Mouse (Mus musculus) c-Kit-positive CD71-positive TER-119-negative erythroid progenitor cells, embryonic 14.5 days (primary cell): Measurements from ENCODE around the gene Stxbp5.
"Not testable (repeated sequence)": the region's sequence is repeated elsewhere in the genome, so short reads cannot be mapped to it uniquely, and the experiment has no call there.

Experiments used
- DNase-seq: peaks from one replicate; pipeline ENCODE4 v3.0.0-alpha.2; 2013; ENCODE audit warnings: low read depth

Stxbp5 gene

DNA sequence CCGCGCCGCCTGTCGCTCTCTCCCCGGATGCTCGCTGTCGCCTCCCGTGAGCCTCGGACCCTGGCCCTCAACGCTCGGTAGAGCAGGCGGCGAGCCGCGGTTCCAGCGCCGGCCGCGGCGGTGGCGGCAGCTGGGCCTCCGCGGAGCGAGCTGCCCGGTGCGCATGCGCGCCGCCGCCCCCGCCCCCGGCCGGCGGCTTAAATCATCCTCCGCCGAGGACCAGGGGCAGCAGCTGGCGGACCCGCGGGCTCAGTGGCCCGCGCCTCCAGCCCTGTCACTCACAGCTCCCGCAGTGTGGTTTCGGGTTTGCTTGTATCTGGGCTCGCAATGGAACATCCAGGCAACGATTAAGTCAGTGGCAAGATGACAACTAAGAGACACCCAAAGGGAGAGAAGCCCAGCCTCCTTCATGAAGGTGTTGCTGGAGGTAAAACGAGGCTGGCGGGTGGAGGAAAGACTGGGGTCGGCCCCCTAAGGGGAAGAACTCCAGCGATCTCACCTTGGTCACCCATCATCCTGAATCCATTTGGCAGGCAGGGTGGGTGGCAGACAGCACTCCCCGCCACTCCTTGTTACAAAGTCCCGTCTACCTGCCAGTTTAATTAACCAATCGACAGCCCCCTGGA, at the start of gene Stxbp5:
Stxbp5 (minus strand) TSS at position 9 of the 626 bp plus-strand sequence.
- DNase-seq = peak; percentile 45

DNA sequence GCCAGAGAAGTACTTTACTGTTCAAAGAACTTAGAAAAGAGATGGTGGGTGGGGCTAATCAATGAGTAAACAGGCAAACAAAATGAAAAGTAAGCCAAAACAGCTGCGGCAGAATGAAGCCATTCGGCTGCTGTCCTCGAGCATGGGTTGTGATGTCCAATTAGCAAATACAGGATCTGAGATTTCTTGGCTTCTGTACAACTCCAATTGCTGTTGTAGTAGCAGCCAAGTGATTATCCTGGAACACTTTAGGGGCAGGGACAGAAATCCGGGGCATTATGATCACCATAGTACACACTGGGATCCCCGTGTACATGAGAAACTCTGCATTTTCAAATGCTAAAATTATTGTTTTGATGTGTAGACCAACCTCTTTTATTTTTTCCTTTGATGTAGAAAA, 11.5 kb upstream of the Stxbp5 start:
- no peak for DNase-seq

DNA sequence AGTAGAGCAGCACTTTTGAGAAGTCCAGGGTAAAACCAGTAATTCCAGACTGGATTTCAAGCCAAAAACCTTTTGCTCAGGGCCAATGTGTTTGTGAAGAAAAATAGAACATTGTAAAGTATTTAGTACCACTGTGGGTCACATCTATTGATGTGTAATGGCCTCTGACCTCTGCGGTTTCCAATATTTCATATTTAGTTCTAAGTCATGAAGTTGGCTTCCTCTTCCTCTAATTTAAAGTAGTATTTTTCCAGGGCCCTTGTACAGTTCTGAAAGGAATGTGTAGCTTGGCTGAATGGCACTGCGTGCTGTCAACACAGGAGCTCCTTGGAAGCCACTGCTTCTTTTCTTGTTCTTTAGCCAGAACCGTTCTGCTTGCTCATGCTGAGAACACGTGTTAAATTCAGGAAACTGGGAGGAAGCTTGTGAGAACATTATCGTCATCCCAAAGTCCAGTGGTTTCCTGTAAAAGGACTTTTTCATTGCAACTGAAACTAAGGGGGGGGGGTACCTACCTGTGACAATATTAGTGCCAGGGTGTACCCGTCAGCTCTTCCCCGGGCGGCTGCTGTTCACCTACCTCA, 7.1 kb upstream of the Stxbp5 start:
- no peak for DNase-seq

DNA sequence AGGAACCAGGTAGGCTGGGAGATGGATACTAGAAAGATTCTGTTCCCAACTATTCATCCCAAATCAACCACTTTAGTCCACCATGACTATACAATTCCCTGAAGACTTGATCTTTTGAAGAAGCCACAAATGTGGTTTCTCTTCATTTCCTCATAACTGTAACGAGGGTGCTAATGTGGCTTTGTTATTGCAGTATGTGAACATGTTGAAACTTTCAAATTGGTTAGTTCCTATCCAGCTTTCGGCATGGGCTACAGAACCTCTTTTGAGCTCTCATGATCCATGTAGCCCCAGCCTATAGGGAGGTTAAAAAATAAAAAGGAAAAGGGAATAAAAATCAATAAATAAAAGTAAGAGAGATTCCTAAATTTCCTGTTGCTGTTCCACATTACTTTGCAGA, 6.6 kb upstream of the Stxbp5 start:
- no peak for DNase-seq

DNA sequence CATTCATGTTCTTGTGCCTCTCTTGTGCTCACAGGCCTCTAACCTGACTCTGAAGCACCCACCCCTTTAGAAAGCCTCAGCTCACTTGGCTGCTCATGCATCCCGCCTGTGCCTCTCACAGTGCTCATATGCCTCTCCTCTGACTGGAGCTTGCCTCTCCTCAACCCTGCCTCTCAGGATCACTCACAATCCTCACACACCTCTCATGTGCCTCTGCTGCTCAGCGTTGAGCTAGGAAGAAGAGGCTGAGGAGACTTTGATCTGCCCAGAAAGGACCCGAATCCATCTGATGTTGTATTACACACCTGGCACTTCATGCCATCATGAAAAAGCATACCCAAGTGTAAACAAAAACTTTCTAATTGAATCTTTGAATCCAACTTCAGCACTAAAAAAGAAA, 5.3 kb upstream of the Stxbp5 start:
- DNase-seq = no peak

DNA sequence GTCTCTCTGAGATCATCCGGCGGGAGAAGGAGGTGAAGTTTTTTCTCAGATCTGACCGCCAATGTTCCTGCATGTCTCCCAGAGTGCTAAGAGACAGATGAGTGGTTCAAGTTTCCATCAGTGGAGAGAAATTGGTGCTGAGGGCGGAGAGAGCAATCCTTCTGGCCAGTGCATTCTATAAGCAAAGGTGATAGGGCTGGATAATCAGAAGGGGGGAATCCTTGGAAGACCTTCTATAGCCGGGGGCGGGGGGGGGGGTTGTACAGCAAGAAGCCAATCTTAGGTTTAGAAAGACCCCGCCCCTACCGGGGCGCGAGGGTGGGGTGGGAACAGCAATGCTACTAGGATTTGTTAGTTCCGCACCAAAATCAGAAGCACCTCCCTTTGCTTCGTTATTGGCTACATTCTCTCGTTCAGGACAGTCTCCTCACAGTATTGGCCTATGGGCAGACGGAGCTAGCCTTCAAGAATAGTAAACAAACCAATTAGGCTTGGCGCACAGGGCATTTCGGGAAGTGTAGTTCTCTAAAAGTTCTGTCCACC, 889 bp upstream of the Stxbp5 start:
- peak; percentile 88 for DNase-seq

DNA sequence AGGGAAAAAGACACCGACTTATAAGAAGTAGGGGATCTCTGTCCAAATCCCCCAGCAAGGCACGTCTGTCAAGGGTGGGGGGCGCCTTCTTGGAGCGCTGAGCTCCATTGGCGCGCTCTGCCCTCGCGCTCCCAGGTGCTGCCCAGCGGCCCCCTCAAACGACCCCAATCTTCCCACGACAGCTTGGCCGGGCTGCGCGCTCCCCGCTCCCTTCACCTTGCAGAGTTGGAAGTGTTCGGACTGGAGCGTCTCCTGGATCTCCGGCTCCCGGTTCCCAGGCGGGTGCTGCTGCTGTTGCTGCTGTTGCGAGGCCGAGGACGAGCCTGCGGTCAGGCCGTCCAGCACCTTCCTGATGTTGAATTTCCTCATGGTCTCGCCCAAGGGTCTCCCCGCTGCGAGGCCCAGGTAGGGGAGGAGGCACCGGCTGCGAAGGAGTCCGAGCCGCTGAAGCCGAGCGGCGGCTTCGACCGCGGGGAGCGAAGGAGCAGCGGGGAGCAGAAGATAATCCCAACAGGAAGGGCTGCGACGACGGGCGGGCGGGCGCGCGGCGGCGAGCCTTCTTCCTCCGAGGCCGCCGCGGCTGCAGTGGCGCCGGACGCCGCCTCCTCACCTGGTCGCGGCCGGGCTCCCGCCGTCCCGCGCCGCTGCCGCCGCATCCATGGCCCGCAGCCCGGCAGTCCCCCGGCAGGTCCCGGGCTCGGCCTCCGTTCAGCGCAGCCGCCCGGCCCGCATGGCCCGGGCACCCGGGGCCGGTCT, 386 bp downstream of the Stxbp5 start:
- peak; percentile 23 for DNase-seq

DNA sequence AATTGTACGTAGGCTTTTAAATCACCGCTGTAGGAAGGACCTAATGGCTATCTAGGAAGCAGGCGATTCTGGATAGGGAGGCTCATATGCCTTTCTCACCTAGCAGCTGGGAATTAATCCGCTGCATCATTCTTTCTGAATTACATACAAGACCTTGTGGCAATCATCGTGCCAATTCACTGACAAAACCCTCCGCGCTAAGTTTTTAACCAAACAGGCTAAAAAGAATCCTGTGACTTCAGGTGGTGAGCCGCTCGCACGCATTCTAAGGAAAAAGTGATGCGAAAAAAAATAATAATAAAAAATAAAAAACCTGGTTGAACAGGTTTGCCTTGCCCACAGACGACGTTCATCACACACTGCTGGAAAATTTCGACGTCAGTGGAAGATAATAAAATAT, 1.1 kb downstream of the Stxbp5 start:
- DNase-seq = peak; percentile 36

DNA sequence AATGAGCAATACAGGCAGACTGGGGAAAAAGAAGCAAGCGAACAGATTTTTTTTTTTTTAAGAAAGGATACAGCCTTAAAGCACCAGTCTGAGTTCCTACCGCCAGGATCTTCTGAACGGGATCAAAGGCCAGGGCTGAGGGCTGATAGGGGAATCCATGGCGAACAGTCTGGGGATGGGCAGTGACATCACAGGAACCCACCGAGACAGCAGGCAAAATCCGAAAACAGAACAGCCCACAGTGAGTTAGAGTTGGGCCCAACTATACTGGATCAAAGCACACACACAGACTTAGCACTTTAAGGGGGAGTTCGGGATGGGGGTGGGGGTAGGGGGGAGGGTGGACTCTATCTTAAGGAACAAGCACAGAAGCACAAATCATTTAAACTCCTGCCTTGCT, 1.8 kb downstream of the Stxbp5 start:
- no peak for DNase-seq

DNA sequence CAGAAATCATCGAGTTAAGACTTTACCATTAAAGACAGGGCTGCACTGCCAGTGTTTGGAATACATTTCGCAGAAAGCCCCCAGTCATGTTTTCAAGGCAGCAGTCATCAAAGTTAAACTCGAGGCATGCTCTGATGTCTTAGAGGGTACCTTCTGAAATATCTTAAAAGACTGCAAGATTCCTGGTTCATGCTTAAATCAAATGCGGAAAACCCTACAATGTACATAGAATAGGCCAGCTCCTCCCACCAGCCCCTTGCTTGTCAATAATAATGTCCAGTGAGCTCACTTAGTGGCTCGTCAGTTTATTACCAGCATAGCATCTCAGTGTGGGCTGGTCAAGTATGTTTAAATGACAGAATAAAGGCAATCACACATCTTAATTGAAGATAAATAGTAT, 3.0 kb downstream of the Stxbp5 start:
- DNase-seq = no peak

DNA sequence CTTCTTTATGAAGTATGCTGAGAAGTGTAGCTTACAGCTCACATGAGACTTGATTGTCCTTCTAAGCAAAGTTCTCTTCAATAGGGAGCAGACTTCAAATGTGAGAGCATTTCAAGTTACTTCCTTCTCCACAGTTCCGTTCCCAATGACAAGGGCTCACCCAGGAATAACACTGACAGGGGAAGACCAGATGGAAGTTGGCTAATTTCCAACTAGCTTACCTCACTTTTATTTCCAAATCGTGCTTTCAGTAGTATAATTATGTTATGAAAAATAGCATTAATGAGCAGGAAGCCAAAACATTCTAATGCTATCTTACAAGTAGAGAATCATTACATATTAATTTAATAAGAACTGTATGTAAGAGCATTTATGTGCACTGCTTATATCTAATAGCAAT, 7.3 kb downstream of the Stxbp5 start:
- no peak for DNase-seq

DNA sequence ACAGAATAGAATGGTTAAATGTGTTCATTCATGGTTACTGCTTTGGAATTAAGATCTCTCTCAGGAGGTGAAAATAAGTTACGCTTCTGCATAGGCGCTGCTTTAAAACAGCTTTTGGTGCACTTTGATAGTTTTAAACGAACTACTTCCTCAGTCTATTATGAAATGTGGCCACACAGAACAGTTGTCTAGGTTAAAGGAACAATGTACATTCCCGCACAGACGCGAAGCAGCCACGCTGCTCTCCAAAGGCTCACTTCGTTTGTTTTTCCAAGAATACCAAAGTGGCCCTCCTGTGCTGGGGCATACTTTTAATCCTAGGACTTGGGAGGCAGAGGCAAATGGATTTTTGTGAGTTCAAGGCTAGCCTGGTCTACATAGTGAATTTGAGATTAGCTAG, 11.2 kb downstream of the Stxbp5 start:
- no peak for DNase-seq

DNA sequence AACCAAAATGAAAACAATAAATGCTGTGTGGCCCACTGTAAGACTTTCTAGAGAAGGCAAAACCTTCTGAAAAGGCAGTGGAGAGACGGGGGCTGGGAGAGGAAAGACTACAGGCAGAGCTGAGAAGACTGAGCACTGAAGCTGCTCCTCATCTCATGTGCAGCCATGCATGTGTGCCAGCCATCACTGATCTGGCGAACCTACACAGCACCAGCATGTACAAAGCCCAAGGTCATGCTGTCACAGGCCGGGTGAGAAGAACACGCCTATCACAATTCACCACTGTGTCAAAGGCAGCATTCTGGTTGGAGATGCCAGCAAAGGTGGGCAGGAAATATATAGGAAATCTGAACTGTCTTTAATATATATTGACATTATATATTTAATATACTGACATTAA, 12.2 kb downstream of the Stxbp5 start:
- DNase-seq = no peak

DNA sequence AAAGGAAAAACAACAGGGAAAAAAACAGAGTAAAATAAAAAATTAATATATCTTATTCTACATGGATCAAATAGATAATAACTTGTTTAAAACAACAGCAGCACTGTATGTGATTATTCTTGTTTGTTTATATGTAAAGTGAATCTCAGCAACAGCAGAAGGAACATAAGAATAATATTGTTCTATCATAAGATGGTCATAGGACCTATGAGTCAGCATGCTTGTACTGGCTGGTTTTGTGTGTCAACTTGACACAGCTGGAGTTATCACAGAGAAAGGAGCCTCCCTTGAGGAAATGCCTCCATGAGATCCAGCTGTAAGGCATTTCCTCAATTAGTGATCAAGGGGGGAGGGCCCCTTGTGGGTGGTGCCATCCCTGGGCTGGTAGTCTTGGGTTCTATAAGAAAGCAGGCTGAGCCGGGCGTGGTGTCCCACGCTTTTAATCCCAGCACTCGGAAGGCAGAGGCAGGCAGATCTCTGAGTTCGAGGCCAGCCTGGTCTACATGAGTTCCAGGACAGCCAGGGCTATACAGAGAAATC, 19.0 kb downstream of the Stxbp5 start:
- not testable (repeated sequence) for DNase-seq

DNA sequence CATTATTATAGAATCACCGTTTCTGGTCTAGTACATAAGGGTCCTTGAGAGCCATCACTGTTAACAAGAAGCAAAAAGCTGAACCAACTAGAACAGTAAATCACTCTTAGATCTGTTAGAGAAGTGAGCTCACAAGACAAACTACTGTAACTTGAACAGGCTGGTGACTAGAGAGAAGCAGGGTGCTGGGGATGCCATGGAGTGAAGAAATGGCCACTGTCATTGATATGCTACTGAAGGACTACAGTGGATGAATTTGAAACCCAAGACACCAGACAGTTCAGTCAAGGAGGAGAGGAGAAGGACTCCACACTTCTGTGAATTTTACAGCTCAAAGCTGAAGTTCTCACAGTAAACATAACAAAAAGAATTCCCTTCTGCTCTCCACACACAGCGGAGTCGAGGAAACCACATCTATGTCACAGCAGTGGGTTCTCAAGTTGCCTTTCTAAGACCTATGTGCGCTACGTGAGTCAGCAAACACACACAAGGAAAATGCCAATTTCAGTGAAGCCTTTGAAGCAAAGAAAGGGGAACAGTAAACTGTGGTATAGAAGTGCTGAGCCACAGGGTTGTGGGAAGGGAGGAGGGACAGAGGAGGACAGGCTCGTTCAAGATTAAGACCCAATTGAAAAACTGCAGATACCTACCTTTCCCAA, 20.7 kb downstream of the Stxbp5 start:
- DNase-seq = no peak

DNA sequence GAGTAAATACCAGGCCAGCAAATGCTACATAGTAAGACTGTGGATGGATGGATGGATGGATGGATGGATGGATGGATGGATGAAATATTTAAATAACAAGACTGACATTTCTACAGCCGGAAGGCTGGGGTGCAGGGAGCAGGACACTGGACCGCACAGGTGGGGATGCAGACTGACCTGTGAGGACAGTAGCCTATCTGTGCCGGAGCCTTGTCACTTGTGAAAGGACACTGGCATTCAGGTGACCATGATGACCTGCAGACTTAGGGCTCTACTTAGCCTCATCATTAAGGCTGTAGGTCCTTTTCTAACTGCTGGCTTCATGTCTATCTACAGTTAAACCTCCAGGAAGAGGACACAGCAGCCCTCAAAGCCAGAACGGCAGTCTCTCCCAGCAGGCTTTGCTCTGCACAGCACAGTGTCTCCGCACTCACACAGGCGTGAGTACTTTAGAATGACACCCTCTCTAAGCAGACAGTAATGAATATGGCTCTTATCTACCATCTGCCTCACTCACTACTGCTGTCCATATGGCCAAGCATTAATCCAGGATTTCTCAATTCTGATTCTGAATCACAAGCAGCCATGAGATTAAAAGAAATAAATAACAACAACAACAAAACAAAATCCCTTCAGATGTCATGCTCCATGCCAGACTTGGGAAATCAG, 21.9 kb downstream of the Stxbp5 start:
- no peak for DNase-seq

DNA sequence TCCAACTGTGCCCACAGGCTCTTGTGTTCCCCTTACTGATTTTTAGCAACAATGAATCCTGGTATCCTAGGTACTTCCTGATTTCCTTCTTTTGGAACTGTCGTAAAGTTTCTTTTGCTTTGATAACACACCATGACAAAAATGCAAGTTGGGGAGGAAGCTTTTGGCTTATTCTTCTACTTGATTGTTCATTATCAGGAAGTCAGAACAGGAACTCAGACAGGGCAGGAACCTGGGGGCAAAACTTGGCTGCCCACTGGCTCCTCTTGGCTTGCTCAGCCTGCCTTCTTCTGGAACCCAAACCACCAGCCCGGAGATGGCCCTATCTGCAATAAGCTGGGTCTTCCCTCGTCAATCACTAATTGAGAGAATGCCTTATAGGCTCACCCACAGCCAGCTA, 25.0 kb downstream of the Stxbp5 start:
- DNase-seq = no peak

DNA sequence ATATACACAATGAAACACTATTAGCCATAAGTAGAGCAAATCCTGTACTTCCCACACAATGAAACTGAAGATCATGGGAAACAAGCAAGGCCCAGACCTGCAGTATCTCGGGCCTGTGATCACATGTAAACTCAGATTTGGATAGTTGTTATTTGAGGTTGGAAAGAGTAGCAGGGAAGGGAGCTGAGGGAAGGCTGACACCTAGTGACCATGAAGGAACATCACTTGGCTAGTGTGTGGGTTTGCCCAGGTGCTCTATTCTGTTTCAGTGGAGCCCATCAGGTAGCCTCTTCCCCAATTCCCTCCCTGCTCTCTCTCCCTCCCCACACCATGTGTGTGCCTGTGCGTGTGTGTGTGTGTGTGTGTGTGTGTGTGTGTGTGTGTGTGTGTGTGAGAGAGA, 28.7 kb downstream of the Stxbp5 start:
- no peak for DNase-seq

DNA sequence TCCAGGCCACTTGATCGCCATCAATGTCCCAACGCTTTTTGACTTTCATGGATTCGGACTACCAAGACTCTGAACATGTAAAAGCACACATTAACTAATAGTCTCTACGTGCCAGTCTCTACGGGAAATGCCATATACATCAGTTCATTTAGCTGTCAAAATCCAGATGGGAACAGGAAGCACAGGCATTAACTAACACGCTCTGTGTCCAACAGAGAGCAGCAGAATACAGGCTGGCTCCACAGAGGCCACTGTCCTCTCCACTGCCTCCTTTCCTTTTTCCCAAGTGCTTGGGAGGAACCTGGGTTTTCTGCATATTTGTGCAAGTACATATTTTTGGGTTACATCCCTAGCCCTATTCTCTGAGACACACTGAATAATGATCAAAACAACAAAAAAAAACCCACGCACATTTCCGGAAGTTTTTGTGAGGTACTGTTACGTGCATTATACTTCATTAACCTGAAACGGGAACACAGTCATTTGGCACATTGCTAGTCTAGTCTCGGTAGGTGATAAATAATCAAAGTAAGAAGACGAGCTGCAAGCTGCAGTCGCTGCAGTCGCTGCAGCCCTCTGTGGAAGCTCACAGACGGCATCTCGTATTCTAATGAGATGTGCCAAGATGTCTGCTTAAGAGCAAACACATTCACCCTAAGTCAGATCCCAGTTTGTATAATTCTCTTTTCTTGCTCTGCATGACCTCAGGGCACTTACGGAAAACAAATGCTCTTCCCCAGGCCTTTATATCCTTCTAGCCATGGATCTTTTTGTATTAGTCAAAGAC, 33.9 kb downstream of the Stxbp5 start:
- DNase-seq = no peak

DNA sequence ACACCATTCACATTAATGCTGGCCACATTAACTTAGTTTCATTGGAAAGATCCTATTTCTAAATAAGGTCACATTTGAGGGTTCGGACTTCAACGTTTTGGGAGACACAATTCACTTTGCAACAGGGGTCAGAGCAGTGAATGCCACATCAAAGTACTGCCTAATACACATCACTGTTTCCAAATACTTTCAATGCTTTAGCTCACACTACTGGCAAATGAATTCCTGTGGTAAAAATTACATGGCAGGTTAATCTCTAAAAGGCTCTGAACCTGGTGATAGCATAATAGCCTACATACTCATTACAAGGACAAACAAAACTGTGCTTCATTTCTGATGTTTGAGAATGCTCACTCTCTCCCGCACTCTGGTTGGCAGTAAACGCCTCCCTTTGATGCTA, 40.9 kb downstream of the Stxbp5 start:
- no peak for DNase-seq

DNA sequence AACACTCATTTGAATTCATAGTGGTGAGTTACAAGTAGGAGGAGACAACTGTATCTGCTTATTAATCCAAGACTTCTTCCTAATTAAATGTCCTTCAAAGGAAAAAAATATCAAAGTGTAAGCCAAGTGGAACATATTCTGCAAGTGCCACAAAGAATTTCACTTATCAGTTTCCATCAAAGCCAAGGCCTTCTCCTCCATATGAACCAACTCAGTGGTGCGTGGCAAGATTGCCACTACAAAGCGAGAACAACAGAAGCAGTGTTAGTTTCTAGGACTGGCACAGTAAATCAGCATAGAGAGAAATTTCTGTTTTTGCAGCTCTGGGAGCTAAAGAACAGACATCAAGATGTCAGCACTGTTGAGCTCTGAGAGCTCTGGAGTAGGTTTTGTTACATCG, 41.4 kb downstream of the Stxbp5 start:
- no peak for DNase-seq
